Mouse (Mus musculus) embryonic facial prominence, embryonic 13.5 days (tissue): ENCODE results near the gene Il1b. TPM values are rescaled to one million over a fixed set of nuclear protein-coding genes. Genes with fewer than 3 reads are reported as not detected.

Source experiments
- ATAC-seq: fragments of 200-750 bp; cut with Nextera tagmentation; 2 replicates; pipeline ENCODE4 v1.8.0; 2017; ENCODE audit warnings: low read depth; ENCODE audit not compliant: insufficient number of reproducible peaks, insufficient read depth, low FRiP score, low TSS enrichment
- H3K27ac ChIP-seq: fragments of 300-500 bp; sonication (generic); 2 replicates; pipeline ENCODE4 v1.5.1; 2015; ENCODE audit warnings: moderate library complexity, mild to moderate bottlenecking, inconsistent platforms
- H3K27me3 ChIP-seq: fragments of 300-500 bp; sonication (generic); 2 replicates; pipeline ENCODE4 v1.6.1; 2015; ENCODE audit warnings: mild to moderate bottlenecking, inconsistent platforms
- H3K36me3 ChIP-seq: fragments of 300-500 bp; sonication (generic); 2 replicates; pipeline ENCODE4 v1.6.1; 2015; ENCODE audit warnings: mild to moderate bottlenecking, inconsistent platforms
- H3K4me1 ChIP-seq: fragments of 300-500 bp; sonication (generic); 2 replicates; pipeline ENCODE4 v1.6.1; 2015; ENCODE audit warnings: inconsistent platforms
- H3K4me2 ChIP-seq: fragments of 300-500 bp; sonication (generic); 2 replicates; pipeline ENCODE4 v1.6.1; 2015; ENCODE audit warnings: moderate library complexity, mild to moderate bottlenecking, inconsistent platforms
- H3K4me3 ChIP-seq: fragments of 300-500 bp; sonication (generic); 2 replicates; pipeline ENCODE4 v1.5.1; 2015; ENCODE audit warnings: mild to moderate bottlenecking, inconsistent platforms
- H3K9ac ChIP-seq: fragments of 300-500 bp; sonication (generic); 2 replicates; pipeline ENCODE4 v1.6.1; 2015; ENCODE audit warnings: mild to moderate bottlenecking, inconsistent platforms
- H3K9me3 ChIP-seq: fragments of 300-500 bp; sonication (generic); 2 replicates; pipeline ENCODE4 v1.6.1; 2016; ENCODE audit warnings: inconsistent platforms
- WGBS: fragments of 180-500 bp; shearing (Covaris S2); methylation state at CpG from one replicate; pipeline ENCODE4 v1.1.7; 2015; ENCODE audit warnings: mixed read lengths; 5-methylcytosine and 5-hydroxymethylcytosine counted together
- polyA plus RNA-seq: library from polyadenylated mRNA; unstranded; fragments of >200 nt; fragmentation: Nextera tagmentation; extraction: Ambion mirVana; gene quantifications from 2 replicates; pipeline ENCODE4 v1.2.1, GENCODE M21; 2015

Gene Il1b
- polyA plus RNA-seq, result 0.15 TPM in 1 of 2 replicates, not detected in the other

DNA sequence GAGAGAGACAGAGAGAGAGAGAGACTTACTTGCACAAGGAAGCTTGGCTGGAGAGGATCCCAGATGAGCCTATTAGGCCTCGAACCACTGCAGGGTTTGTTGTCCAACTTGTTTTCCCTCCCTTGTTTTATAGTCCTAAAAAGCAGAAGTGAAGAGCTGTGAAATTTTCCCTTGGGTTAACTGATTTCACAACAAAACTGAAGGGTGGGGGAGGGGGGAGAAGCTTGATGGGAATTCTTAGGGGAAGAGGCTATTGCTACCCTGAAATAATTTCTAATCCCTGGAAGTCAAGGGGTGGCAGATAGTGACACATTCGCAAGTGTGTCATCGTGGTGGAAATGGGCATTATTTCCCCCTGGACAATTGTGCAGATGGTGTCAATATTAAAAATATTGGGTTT, at the start of gene Il1b:
TSS of gene Il1b (minus strand) at position 101 of the 400 bp plus-strand sequence.
- Histone ChIP-seq H3K36me3 (no peaks in the 10 kb centered on the region), H3K27me3 (no peaks in the 10 kb centered on the region), H3K9me3 (no peaks in the 10 kb centered on the region), H3K4me1 (no peaks in the 10 kb centered on the region), H3K4me2 (no peak within 1 kb of the TSS), H3K9ac (no peak within 1 kb of the TSS), H3K4me3 (no peak within 1 kb of the TSS), H3K27ac (no peak within 1 kb of the TSS)
- WGBS, result 84% methylated on average over 3 of the region's 3 CpGs
- ATAC-seq, result no peak

DNA sequence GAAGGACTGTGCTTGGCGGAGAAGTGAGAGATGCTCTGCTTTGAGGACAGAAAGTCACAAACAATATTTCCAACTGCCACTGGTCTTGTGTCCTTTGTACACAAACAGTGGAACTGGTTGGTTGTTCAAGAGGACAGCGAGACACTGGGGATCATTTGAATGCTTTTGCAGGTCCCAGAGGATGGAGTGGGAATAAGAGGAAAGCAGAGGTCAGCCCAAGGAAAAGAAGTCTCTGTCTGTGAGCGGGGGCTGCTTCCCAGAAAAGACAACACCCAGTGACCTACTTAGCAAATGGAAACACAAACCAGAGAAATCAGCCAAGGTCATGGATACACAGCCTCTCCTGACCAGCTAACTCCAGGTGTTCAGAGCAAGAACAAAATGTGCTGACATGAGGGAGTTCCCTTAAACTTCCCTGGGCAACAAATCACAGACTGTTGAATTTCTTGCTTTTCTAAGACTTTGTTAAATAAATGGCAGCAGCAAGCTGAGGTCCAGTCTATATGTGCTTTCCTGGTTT, 48.5 kb upstream of the Il1b start:
- no peaks in the 10 kb centered on the region for H3K36me3 ChIP-seq
- H3K9ac ChIP-seq, result no peak overlapping the region
- H3K4me3 ChIP-seq, result no peak overlapping the region
- no peak for ATAC-seq
- H3K27ac ChIP-seq, result no peak overlapping the region
- H3K27me3 ChIP-seq, result no peaks in the 10 kb centered on the region
- no peak overlapping the region for H3K4me2 ChIP-seq
- 82% methylated on average over 3 of the region's 3 CpGs for WGBS
- no peaks in the 10 kb centered on the region for H3K9me3 ChIP-seq
- no peaks in the 10 kb centered on the region for H3K4me1 ChIP-seq

DNA sequence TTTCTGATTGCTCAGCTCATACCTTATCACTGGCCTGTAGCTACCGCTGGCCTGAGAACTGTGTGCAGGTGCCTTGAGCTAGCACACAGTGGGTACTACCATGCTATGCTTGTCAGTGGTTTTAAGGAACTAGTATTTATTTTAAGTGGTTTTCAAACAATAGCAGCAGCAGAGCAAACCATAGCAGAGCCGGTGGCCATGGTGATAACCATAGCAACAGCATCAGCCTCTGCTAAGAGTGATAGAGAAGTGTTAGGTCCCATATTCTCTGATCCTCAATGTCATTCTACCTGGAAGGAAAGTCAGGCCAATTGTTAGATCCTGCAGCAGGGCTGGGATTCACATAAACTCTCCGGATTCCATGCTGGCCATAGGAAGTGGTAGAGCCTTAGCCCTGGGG, 43.7 kb upstream of the Il1b start:
- WGBS, result 92% methylated on average over 3 of the region's 3 CpGs
- no peaks in the 10 kb centered on the region for H3K36me3 ChIP-seq
- no peak for ATAC-seq
- H3K4me1 ChIP-seq, result no peaks in the 10 kb centered on the region
- H3K27me3 ChIP-seq, result no peaks in the 10 kb centered on the region
- no peaks in the 10 kb centered on the region for H3K9me3 ChIP-seq
- H3K27ac ChIP-seq, result no peak overlapping the region
- no peak overlapping the region for H3K9ac ChIP-seq
- H3K4me2 ChIP-seq, result no peak overlapping the region
- H3K4me3 ChIP-seq, result no peak overlapping the region

DNA sequence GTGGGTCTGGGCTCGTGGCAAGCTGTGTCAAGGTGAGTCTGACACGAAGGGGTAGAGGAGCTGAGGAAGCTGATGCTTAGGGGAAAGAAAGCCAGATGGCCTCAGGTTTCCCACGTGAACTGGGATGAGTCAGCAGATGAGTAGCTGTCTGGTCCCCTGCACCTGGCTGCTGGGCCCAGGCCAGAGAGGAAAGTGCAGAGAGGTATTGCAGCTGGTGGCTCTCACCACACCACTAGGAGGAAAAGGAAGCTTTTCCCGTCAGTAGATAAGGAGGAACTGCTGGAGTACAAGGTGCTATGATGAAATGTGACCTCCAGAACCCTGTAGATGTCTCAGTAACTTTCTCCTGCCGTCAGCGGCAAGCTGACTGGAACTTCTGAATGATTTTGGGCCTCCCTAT, 42.5 kb upstream of the Il1b start:
- no peak overlapping the region for H3K4me3 ChIP-seq
- no peaks in the 10 kb centered on the region for H3K4me1 ChIP-seq
- no peak overlapping the region for H3K4me2 ChIP-seq
- H3K9me3 ChIP-seq, result no peaks in the 10 kb centered on the region
- H3K27ac ChIP-seq, result no peak overlapping the region
- no peak for ATAC-seq
- H3K9ac ChIP-seq, result no peak overlapping the region
- H3K27me3 ChIP-seq, result no peaks in the 10 kb centered on the region
- no peaks in the 10 kb centered on the region for H3K36me3 ChIP-seq
- 66% methylated on average over 6 of the region's 6 CpGs for WGBS

DNA sequence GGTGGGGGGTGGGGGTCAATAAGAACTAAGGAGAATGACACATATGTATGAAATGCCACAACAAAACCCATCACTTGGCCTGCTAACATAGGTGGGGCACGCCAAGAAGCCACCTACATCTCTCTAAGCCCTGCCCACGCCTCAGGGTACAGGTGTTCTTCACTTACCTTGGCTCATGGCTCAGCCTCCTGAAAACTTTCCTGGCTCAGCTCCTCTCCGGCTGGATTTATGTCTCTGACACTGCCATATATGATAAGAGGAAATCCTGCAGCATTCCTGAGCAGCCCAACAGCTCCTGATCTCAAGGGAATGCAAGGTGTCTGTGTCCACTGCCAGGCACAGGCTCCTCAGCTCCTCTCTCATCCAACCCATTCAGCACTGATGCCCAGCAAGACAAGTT, 40.7 kb upstream of the Il1b start:
- H3K9ac ChIP-seq, result no peak overlapping the region
- H3K9me3 ChIP-seq, result no peaks in the 10 kb centered on the region
- no peak overlapping the region for H3K4me3 ChIP-seq
- H3K4me2 ChIP-seq, result no peak overlapping the region
- no peaks in the 10 kb centered on the region for H3K4me1 ChIP-seq
- H3K27me3 ChIP-seq, result no peaks in the 10 kb centered on the region
- H3K36me3 ChIP-seq, result no peaks in the 10 kb centered on the region
- H3K27ac ChIP-seq, result no peak overlapping the region
- ATAC-seq, result no peak
- 61% methylated on average over 3 of the region's 3 CpGs for WGBS

DNA sequence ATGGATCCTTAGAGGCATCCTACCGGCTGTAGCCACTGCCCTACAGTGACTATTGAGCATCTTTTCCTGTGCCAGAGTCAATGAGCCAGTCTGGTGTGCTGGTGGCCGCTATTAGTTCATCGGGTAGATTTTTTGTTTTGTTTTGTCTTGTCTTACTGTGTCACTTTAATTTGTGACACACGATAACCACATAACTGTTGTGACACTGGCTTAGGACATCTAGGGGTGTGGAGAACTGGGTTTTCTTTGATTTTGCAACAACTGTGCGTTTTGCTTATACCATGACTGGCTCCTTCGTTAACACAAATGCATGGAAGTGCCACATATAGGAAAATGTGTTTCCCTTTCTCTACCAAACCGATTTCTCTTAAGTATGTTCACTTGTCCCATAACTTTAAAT, 39.4 kb upstream of the Il1b start:
- Histone ChIP-seq H3K36me3 (no peaks in the 10 kb centered on the region), H3K9ac (no peak overlapping the region), H3K27ac (no peak overlapping the region), H3K4me3 (no peak overlapping the region), H3K9me3 (no peaks in the 10 kb centered on the region), H3K4me1 (no peaks in the 10 kb centered on the region), H3K4me2 (no peak overlapping the region), H3K27me3 (no peaks in the 10 kb centered on the region)
- no peak for ATAC-seq
- 84% methylated on average over 7 of the region's 7 CpGs for WGBS

DNA sequence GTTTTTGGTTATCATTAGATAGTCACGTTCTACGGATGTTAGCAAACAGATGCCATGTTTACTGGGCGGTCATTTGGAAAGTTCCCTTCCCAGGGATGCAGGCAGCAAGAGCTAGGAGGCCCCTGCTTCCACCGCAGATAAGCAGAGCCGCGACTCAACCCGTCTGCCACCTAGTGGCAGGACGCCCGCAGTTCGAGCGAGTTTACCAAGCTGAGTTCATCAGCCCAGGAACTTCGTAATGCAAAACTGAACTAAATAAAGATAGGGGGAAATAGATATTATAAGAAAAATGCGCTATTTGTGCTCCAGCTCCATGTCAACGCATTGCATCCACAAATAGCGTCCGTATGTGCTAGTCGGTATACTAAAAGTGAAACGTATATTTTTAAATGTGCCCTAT, 37.5 kb upstream of the Il1b start:
- Histone ChIP-seq H3K4me1 (no peaks in the 10 kb centered on the region), H3K9me3 (no peaks in the 10 kb centered on the region), H3K9ac (no peak overlapping the region), H3K4me2 (no peak overlapping the region), H3K27ac (no peak overlapping the region), H3K4me3 (no peak overlapping the region), H3K27me3 (no peaks in the 10 kb centered on the region), H3K36me3 (no peaks in the 10 kb centered on the region)
- WGBS, result 19% methylated on average over 18 of the region's 18 CpGs
- no peak for ATAC-seq

DNA sequence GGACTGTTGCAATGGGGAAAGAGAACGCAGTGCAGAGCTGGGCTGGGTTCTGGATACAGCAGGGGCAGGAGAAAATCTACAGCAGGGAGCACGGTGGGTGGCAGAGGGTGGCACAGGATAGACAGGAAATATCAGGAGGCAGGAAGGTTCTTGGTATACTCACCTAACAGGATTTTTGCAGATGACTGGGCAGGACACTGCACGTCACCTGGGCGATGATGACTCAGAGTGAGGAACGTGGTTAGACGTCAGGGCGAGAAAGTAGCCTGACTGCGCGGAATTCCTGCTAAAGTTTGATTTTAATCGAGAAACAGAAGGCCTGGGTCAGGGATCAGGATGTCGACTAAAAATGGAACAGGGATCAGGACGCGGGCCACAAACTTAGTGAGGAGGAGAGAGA, 36.7 kb upstream of the Il1b start:
- Histone ChIP-seq H3K4me3 (no peak overlapping the region), H3K36me3 (no peaks in the 10 kb centered on the region), H3K9ac (no peak overlapping the region), H3K27me3 (no peaks in the 10 kb centered on the region), H3K9me3 (no peaks in the 10 kb centered on the region), H3K27ac (no peak overlapping the region), H3K4me1 (no peaks in the 10 kb centered on the region), H3K4me2 (no peak overlapping the region)
- ATAC-seq, result no peak
- 90% methylated on average over 13 of the region's 13 CpGs for WGBS

DNA sequence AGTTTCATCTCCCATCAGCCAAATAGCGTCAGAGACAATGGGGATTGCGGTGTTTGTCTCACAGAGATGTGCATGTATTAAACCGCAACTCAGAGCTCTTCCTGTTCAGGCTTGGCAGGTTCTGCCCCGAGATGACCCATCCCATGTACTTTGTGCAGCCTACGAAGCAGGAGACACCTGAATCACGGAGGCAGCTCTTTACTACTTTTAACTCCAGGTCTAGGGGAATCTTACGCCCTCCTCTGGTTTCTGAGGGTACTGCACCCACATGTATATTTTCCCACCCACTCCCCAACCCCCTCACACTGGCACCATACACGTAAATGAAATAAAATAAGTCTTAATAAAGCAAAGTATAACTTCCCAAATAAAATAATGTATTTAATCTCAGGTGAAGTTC, 35.6 kb upstream of the Il1b start:
- Histone ChIP-seq H3K9me3 (no peaks in the 10 kb centered on the region), H3K27ac (no peak overlapping the region), H3K9ac (no peak overlapping the region), H3K27me3 (no peaks in the 10 kb centered on the region), H3K4me2 (no peak overlapping the region), H3K36me3 (no peaks in the 10 kb centered on the region), H3K4me3 (no peak overlapping the region), H3K4me1 (no peaks in the 10 kb centered on the region)
- 86% methylated on average over 8 of the region's 8 CpGs for WGBS
- ATAC-seq, result no peak

DNA sequence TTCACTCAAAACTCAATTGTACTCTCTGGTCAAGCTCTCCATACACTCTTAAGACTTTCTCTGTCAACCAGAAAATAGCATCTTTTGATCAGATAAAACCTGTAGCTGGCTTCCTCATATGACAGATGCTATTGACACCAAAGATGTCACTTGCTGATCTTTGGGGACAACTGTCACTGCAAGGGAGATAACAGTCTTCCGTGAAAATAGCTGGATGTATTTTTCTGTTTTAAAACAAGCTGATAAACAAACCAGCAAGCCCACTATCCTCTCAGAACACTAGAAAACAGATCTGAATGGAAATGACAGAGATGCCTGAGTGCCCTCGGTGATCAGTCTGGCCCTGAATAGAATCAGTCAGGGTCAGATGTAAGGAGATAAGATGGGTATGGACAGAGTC, 32.8 kb upstream of the Il1b start:
- Histone ChIP-seq H3K27ac (no peak overlapping the region), H3K9me3 (no peaks in the 10 kb centered on the region), H3K9ac (no peak overlapping the region), H3K36me3 (no peaks in the 10 kb centered on the region), H3K4me2 (no peak overlapping the region), H3K4me1 (no peaks in the 10 kb centered on the region), H3K4me3 (no peak overlapping the region), H3K27me3 (no peaks in the 10 kb centered on the region)
- ATAC-seq, result no peak
- 91% methylated on average over 2 of the region's 2 CpGs for WGBS

DNA sequence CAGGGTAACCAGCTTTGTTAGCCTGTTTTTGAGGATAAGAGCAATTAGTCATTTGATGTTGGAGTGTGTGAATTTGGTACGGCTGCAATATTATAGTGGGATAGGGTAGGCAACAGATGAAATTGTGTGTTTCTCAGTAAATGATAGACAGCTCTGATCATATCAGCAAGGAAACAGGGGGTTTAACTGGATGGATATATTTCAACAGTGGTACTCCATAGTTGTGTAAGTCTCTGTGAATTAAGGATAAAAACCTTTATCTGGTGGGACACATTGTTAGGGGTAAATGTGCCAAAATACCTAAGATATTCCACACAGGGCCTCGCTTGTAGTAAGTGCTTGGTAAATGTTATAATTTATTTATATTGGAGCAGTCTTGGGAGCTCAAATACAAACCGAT, 31.4 kb upstream of the Il1b start:
- no peaks in the 10 kb centered on the region for H3K9me3 ChIP-seq
- no peaks in the 10 kb centered on the region for H3K36me3 ChIP-seq
- H3K9ac ChIP-seq, result no peak overlapping the region
- no peak overlapping the region for H3K4me3 ChIP-seq
- no peaks in the 10 kb centered on the region for H3K27me3 ChIP-seq
- no peak overlapping the region for H3K27ac ChIP-seq
- no peaks in the 10 kb centered on the region for H3K4me1 ChIP-seq
- ATAC-seq, result no peak
- WGBS, result 81% methylated on average over 3 of the region's 3 CpGs
- no peak overlapping the region for H3K4me2 ChIP-seq

DNA sequence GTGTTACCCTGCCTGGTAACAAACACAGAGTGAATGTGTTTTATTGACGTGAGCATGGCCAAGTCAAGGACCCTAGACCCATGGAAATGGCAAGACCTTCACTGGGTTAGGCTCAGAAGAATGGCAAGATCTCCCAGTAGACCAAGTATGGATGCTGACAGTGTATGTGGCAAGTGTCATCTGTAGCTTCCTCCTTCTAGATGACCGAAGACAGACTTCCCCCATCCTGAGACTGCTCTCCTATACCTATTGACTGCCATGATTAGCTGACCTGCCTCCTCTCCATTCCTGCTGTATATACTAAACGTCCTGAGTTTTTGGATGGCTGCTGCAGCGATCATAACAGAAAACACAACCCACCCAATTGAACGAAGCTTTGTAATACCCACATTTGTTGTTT, 30.9 kb upstream of the Il1b start:
- Histone ChIP-seq H3K4me3 (no peak overlapping the region), H3K9me3 (no peaks in the 10 kb centered on the region), H3K27me3 (no peaks in the 10 kb centered on the region), H3K9ac (no peak overlapping the region), H3K27ac (no peak overlapping the region), H3K4me1 (no peaks in the 10 kb centered on the region), H3K36me3 (no peaks in the 10 kb centered on the region), H3K4me2 (no peak overlapping the region)
- ATAC-seq, result no peak
- WGBS, result 85% methylated on average over 5 of the region's 5 CpGs

DNA sequence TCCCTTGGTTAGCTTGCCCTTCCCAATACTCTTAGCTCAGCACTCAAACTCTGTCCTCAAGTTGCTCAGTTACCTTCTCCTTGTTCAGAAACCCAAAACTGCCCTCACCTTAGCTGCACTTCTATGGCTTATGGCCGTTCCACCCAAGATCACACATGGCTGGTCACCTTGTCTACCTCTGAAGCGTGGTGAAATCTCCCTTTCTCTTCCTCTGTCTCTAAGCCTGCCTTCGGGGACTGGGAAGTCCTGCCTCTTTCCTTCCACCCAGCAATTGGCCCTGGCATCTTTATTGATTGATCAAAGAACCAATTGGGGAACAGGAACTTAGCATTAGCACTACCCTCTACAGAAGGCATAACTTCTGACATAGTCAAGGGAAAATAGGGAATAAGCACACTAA, 27.2 kb upstream of the Il1b start:
- WGBS, result 73% methylated on average over 3 of the region's 3 CpGs
- H3K4me2 ChIP-seq, result no peak overlapping the region
- no peak overlapping the region for H3K4me3 ChIP-seq
- no peaks in the 10 kb centered on the region for H3K4me1 ChIP-seq
- H3K9ac ChIP-seq, result no peak overlapping the region
- H3K9me3 ChIP-seq, result no peaks in the 10 kb centered on the region
- no peak overlapping the region for H3K27ac ChIP-seq
- H3K27me3 ChIP-seq, result no peaks in the 10 kb centered on the region
- no peaks in the 10 kb centered on the region for H3K36me3 ChIP-seq
- ATAC-seq, result no peak
